Mouse (Mus musculus): ENCODE data around the gene Tenm2. TPM values are rescaled to one million over a fixed set of nuclear protein-coding genes. Genes with fewer than 3 reads are reported as not detected.

Tenm2 gene
- polyA plus RNA-seq, 1 experiment, result 0.13 TPM

- H3K4me1 ChIP-seq (ENCODE audit: control insufficient read depth, insufficient read depth, insufficient read length, low read length), result no peaks in the 10 kb centered on the region
- no peak overlapping the region for H3K27ac ChIP-seq (ENCODE audit: insufficient read depth, low read depth, low read length)
- H3K4me3 ChIP-seq (ENCODE audit: low read depth, low read length), result no peak overlapping the region
- WGBS, result 55% methylated on average over 20 of the region's 20 CpGs
- no peaks in the 10 kb centered on the region for H3K27me3 ChIP-seq (ENCODE audit: control insufficient read depth, insufficient read depth, low read length)
- TF ChIP-seq POLR2A (IDR thresholded peaks at IDR 0.05; ENCODE audit: low read depth, low read length), result no peak
- TF ChIP-seq CTCF (IDR thresholded peaks at IDR 0.05; ENCODE audit: extremely low read depth, insufficient read length, insufficient replicate concordance, low read depth, low read length), result no peak
- no peaks in the 10 kb centered on the region for H3K36me3 ChIP-seq (ENCODE audit: control insufficient read depth, insufficient read depth, low read length)
Observed at GRCm38 (mm10) chr11:36277192-36277902, 958.4 kb downstream of the Tenm2 start.

DNA sequence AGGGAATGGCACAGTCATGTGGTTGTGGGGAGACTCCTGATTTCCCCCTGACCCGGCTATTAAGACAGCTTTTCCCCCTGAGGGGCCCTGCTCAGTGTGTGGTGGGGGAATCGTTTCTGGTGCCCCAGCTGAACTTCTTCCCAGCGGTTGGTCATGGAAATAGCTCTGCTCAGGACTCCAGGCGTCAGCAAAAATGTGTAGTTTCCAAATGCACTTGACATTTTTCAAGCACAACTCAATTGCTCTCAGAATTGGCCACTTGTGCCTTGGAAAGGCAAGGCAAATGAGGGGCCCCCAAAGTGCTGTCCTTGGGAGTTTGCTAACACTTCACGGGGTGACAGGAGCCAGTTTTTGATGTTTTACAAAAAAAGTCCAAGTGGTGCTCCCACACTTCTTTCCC, 959.7 kb downstream of the Tenm2 start:
- Histone ChIP-seq H3K27me3 (ENCODE audit: control insufficient read depth, insufficient read depth, low read length) (no peaks in the 10 kb centered on the region), H3K36me3 (ENCODE audit: control insufficient read depth, insufficient read depth, low read length) (no peaks in the 10 kb centered on the region), H3K4me1 (ENCODE audit: control insufficient read depth, insufficient read depth, insufficient read length, low read length) (no peaks in the 10 kb centered on the region), H3K4me3 (ENCODE audit: low read depth, low read length) (no peak overlapping the region), H3K27ac (ENCODE audit: insufficient read depth, low read depth, low read length) (no peak overlapping the region)
- 44% methylated on average over 5 of the region's 5 CpGs for WGBS
- TF ChIP-seq POLR2A (IDR thresholded peaks at IDR 0.05; ENCODE audit: low read depth, low read length), result no peak
- no peak for TF ChIP-seq CTCF (IDR thresholded peaks at IDR 0.05; ENCODE audit: extremely low read depth, insufficient read length, insufficient replicate concordance, low read depth, low read length)

DNA sequence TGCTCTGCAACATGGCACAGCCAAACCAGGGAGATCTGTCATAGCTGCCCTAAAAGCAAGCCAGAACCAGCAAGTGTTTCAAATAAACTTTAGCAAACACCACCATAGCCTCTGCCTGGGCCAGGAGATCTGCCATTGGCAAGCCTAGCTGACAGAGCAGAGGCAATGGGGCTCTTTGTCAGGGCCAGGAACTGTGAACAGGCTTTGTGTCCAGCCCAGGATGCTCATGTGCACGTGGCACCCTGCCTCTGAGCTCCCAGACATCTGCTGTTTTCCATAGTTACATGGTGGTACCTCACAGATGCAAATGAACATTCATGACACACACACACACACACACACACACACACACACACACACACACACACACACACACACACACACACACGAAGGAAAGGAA, 963.6 kb downstream of the Tenm2 start:
- TF ChIP-seq POLR2A (IDR thresholded peaks at IDR 0.05; ENCODE audit: low read depth, low read length) (no peak), CTCF (IDR thresholded peaks at IDR 0.05; ENCODE audit: extremely low read depth, insufficient read length, insufficient replicate concordance, low read depth, low read length) (no peak)
- H3K4me1 ChIP-seq (ENCODE audit: control insufficient read depth, insufficient read depth, insufficient read length, low read length), result no peaks in the 10 kb centered on the region
- WGBS, result 38% methylated on average over 2 of the region's 2 CpGs

DNA sequence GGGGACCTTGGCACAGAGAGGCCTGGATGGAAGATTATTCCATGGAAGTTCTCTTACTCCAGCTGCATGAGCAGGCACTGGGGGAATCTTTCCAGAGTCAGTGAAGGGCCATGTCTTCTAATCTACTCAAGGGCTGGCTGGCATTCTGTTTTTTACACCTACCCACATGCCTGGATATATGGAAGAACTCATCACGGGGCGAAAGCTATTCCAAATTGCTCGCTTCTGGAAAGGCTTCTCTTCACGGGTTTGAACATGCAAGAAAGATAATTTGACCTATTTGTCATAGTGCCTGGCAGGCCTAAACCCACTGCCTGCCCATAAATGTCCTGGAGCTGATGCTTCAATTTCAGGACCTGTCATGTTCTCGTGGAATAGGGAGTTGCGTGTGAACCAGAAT, 965.8 kb downstream of the Tenm2 start:
- TF ChIP-seq CTCF (IDR thresholded peaks at IDR 0.05; ENCODE audit: extremely low read depth, insufficient read length, insufficient replicate concordance, low read depth, low read length) (no peak), POLR2A (IDR thresholded peaks at IDR 0.05; ENCODE audit: low read depth, low read length) (no peak)
- H3K4me3 ChIP-seq (ENCODE audit: low read depth, low read length), result no peak overlapping the region
- H3K27ac ChIP-seq (ENCODE audit: insufficient read depth, low read depth, low read length), result no peak overlapping the region
- H3K36me3 ChIP-seq (ENCODE audit: control insufficient read depth, insufficient read depth, low read length), result no peaks in the 10 kb centered on the region
- H3K27me3 ChIP-seq (ENCODE audit: control insufficient read depth, insufficient read depth, low read length), result no peaks in the 10 kb centered on the region
- WGBS, result 91% methylated on average over 6 of the region's 6 CpGs
- H3K4me1 ChIP-seq (ENCODE audit: control insufficient read depth, insufficient read depth, insufficient read length, low read length), result no peaks in the 10 kb centered on the region

More for the DNA sequence above, 963.6 kb downstream of the Tenm2 start:
- no peak overlapping the region for H3K4me3 ChIP-seq (ENCODE audit: low read depth, low read length)
- no peak overlapping the region for H3K27ac ChIP-seq (ENCODE audit: insufficient read depth, low read depth, low read length)
- H3K27me3 ChIP-seq (ENCODE audit: control insufficient read depth, insufficient read depth, low read length), result no peaks in the 10 kb centered on the region
- no peaks in the 10 kb centered on the region for H3K36me3 ChIP-seq (ENCODE audit: control insufficient read depth, insufficient read depth, low read length)

- no peak overlapping the region for H3K27ac ChIP-seq (ENCODE audit: insufficient read depth, low read depth, low read length)
Observed at GRCm38 (mm10) chr11:36264776-36265466, 970.8 kb downstream of the Tenm2 start.

GRCm38 (mm10) chr11:36263840-36264239, 971.9 kb downstream of the Tenm2 start:
- TF ChIP-seq POLR2A (IDR thresholded peaks at IDR 0.05; ENCODE audit: low read depth, low read length) (no peak), CTCF (IDR thresholded peaks at IDR 0.05; ENCODE audit: extremely low read depth, insufficient read length, insufficient replicate concordance, low read depth, low read length) (no peak)
- WGBS, result 60% methylated on average over 10 of the region's 10 CpGs

More at GRCm38 (mm10) chr11:36264776-36265466, 970.8 kb downstream of the Tenm2 start:
- no peaks in the 10 kb centered on the region for H3K4me1 ChIP-seq (ENCODE audit: control insufficient read depth, insufficient read depth, insufficient read length, low read length)
- H3K27me3 ChIP-seq (ENCODE audit: control insufficient read depth, insufficient read depth, low read length), result no peaks in the 10 kb centered on the region
- no peak for TF ChIP-seq POLR2A (IDR thresholded peaks at IDR 0.05; ENCODE audit: low read depth, low read length)
- no peak for TF ChIP-seq CTCF (IDR thresholded peaks at IDR 0.05; ENCODE audit: extremely low read depth, insufficient read length, insufficient replicate concordance, low read depth, low read length)
- H3K36me3 ChIP-seq (ENCODE audit: control insufficient read depth, insufficient read depth, low read length), result no peaks in the 10 kb centered on the region
- H3K4me3 ChIP-seq (ENCODE audit: low read depth, low read length), result no peak overlapping the region
- 83% methylated on average over 17 of the region's 17 CpGs for WGBS

GRCm38 (mm10) chr11:36257187-36257586, 978.6 kb downstream of the Tenm2 start:
- 87% methylated on average over 5 of the region's 5 CpGs for WGBS
- TF ChIP-seq POLR2A (IDR thresholded peaks at IDR 0.05; ENCODE audit: low read depth, low read length), result no peak
- Histone ChIP-seq H3K27me3 (ENCODE audit: control insufficient read depth, insufficient read depth, low read length) (no peaks in the 10 kb centered on the region), H3K36me3 (ENCODE audit: control insufficient read depth, insufficient read depth, low read length) (no peaks in the 10 kb centered on the region), H3K27ac (ENCODE audit: insufficient read depth, low read depth, low read length) (no peak overlapping the region), H3K4me1 (ENCODE audit: control insufficient read depth, insufficient read depth, insufficient read length, low read length) (no peaks in the 10 kb centered on the region), H3K4me3 (ENCODE audit: low read depth, low read length) (no peak overlapping the region)

More at GRCm38 (mm10) chr11:36263840-36264239, 971.9 kb downstream of the Tenm2 start:
- no peaks in the 10 kb centered on the region for H3K36me3 ChIP-seq (ENCODE audit: control insufficient read depth, insufficient read depth, low read length)
- H3K27ac ChIP-seq (ENCODE audit: insufficient read depth, low read depth, low read length), result no peak overlapping the region
- H3K27me3 ChIP-seq (ENCODE audit: control insufficient read depth, insufficient read depth, low read length), result no peaks in the 10 kb centered on the region
- no peak overlapping the region for H3K4me3 ChIP-seq (ENCODE audit: low read depth, low read length)
- H3K4me1 ChIP-seq (ENCODE audit: control insufficient read depth, insufficient read depth, insufficient read length, low read length), result no peaks in the 10 kb centered on the region

Measured in small intestine, adult 2 months (tissue).